ENCODE assay signal across 28 mouse cellular contexts in genomic region chr5:38402288-38402687, GRCm38 (mm10).
DNase-seq lines count a peak whose midpoint lies in the region; ATAC-seq and TF ChIP-seq lines count a peak whose summit lies in the region.
"Had no signal": no experiment of that assay in that cellular context is flagged by ENCODE, and none has a peak within 500 bp of the region (broad histone marks: within the 10 kb centered on the region; RNA-seq: fewer than 3 reads in every experiment).

No protein-coding gene starts in this region.

- no peaks in the 10 kb centered on the region for H3K27me3 ChIP-seq in liver, postnatal 0 days (ENCODE audit: insufficient read depth, low read length)
- no peaks in the 10 kb centered on the region for H3K27me3 ChIP-seq in liver, embryonic 12.5 days (replicated peaks)
- no peaks in the 10 kb centered on the region for H3K27me3 ChIP-seq in hindbrain, postnatal 0 days (ENCODE audit: insufficient read depth, low read length)
- H3K27me3 ChIP-seq: heart, embryonic 12.5 days; limb, embryonic 15.5 days; liver, embryonic 15.5 days had no signal

- peak; percentile 18 for DNase-seq in liver, postnatal 0 days
- peak; percentile 36 for DNase-seq in B cell, adult 2 months
- peak; percentile 19 to 37 for DNase-seq in monocyte, adult 2 months (ENCODE audit: low read depth in 1 of 2, low spot score in 2 of 2)
- DNase-seq in right cerebral cortex, adult 18-20 months: no peak
- DNase-seq in hindbrain, postnatal 0 days (ENCODE audit: low spot score): no peak
- DNase-seq in right cerebral cortex, adult 2 months (ENCODE audit: low spot score in 2 of 2): no peak
- DNase-seq: adrenal gland, adult 2 months; cerebellum, adult 9-11 months; gastrocnemius, postnatal 14 days; heart, postnatal 10 days; kidney, adult 18-20 months; layer of hippocampus, adult 9-11 months; left cerebral cortex, postnatal 4 days; retina, postnatal 1 day; right cerebral cortex, postnatal 4 days; thymus, postnatal 36 days had no signal

- H3K9ac ChIP-seq in liver, postnatal 0 days (replicated peaks): no peak overlapping the region
- H3K9ac ChIP-seq in liver, embryonic 12.5 days: no peak overlapping the region
- no peak overlapping the region for H3K9ac ChIP-seq in hindbrain, postnatal 0 days (replicated peaks; ENCODE audit: low read length)
- H3K9ac ChIP-seq: heart, embryonic 12.5 days; limb, embryonic 15.5 days; liver, embryonic 15.5 days had no signal

- TF ChIP-seq CTCF in liver, postnatal 0 days (IDR thresholded peaks at IDR 0.05; ENCODE audit: low read depth): no peak
- TF ChIP-seq CTCF in hindbrain, postnatal 0 days (IDR thresholded peaks at IDR 0.05; ENCODE audit: low read depth): no peak

- WGBS in liver, postnatal 0 days (ENCODE audit: insufficient replicate concordance): 73% methylated on average over 3 of the region's 3 CpGs
- 58% methylated on average over 3 of the region's 3 CpGs for WGBS in liver, embryonic 12.5 days (ENCODE audit: insufficient replicate concordance)
- WGBS in hindbrain, postnatal 0 days: 87% methylated on average over 3 of the region's 3 CpGs

- H3K27ac ChIP-seq in liver, postnatal 0 days (ENCODE audit: low read depth): no peak overlapping the region
- no peak overlapping the region for H3K27ac ChIP-seq in liver, embryonic 12.5 days
- no peak overlapping the region for H3K27ac ChIP-seq in hindbrain, postnatal 0 days
- H3K27ac ChIP-seq: forebrain, embryonic 10.5 days; kidney, postnatal 0 days; left cerebral cortex, adult 2 months; limb, embryonic 15.5 days; liver, embryonic 15.5 days; midbrain, embryonic 10.5 days had no signal

- no peaks in the 10 kb centered on the region for H3K36me3 ChIP-seq in liver, postnatal 0 days (replicated peaks; ENCODE audit: insufficient read depth, low read length)
- no peaks in the 10 kb centered on the region for H3K36me3 ChIP-seq in liver, embryonic 12.5 days
- H3K36me3 ChIP-seq in hindbrain, postnatal 0 days (ENCODE audit: insufficient read depth, low read length): no peaks in the 10 kb centered on the region
- H3K36me3 ChIP-seq: forebrain, embryonic 10.5 days; G1E; heart, embryonic 12.5 days; limb, embryonic 15.5 days; liver, embryonic 15.5 days; midbrain, embryonic 10.5 days had no signal

- no peak overlapping the region for H3K4me3 ChIP-seq in liver, postnatal 0 days (ENCODE audit: low read depth, low read length)
- no peak overlapping the region for H3K4me3 ChIP-seq in liver, embryonic 12.5 days
- no peak overlapping the region for H3K4me3 ChIP-seq in hindbrain, postnatal 0 days (ENCODE audit: low read length)
- H3K4me3 ChIP-seq: forebrain, embryonic 10.5 days; heart, embryonic 12.5 days; left cerebral cortex, adult 2 months; limb, embryonic 15.5 days; liver, embryonic 15.5 days; midbrain, embryonic 10.5 days had no signal

- H3K4me2 ChIP-seq in liver, postnatal 0 days (ENCODE audit: low read depth, low read length): no peak overlapping the region
- H3K4me2 ChIP-seq in liver, embryonic 12.5 days: no peak overlapping the region
- no peak overlapping the region for H3K4me2 ChIP-seq in hindbrain, postnatal 0 days (ENCODE audit: low read depth, low read length)
- H3K4me2 ChIP-seq: heart, embryonic 12.5 days; limb, embryonic 15.5 days; liver, embryonic 15.5 days had no signal

- no peaks in the 10 kb centered on the region for H3K9me3 ChIP-seq in liver, postnatal 0 days (ENCODE audit: low read length)
- 0 out of 2 replicates have a peak, but pooled peaks cover 4% of the 10 kb centered on the region for H3K9me3 ChIP-seq in liver, embryonic 12.5 days (replicated peaks)
- H3K9me3 ChIP-seq in hindbrain, postnatal 0 days (ENCODE audit: low read length): no peaks in the 10 kb centered on the region
- H3K9me3 ChIP-seq: G1E; limb, embryonic 15.5 days; liver, embryonic 15.5 days had no signal

- ATAC-seq in liver, postnatal 0 days: no peak
- no peak for ATAC-seq in liver, embryonic 12.5 days
- ATAC-seq in granulocyte monocyte progenitor cell, adult 5-6 weeks (replicated peaks; ENCODE audit: poor library complexity, severe bottlenecking): peak; percentile 97
- ATAC-seq in hindbrain, postnatal 0 days: no peak
- ATAC-seq: forebrain, embryonic 16.5 days; midbrain, embryonic 16.5 days had no signal

- TF ChIP-seq EP300 in liver, postnatal 0 days (IDR thresholded peaks at IDR 0.05; ENCODE audit: low read depth): no peak

- no peaks in the 10 kb centered on the region for H3K4me1 ChIP-seq in liver, postnatal 0 days (ENCODE audit: insufficient read depth)
- H3K4me1 ChIP-seq in liver, embryonic 12.5 days: no peaks in the 10 kb centered on the region
- no peaks in the 10 kb centered on the region for H3K4me1 ChIP-seq in hindbrain, postnatal 0 days (ENCODE audit: insufficient read depth, low read length)
- H3K4me1 ChIP-seq: forebrain, embryonic 10.5 days; heart, embryonic 12.5 days; limb, embryonic 15.5 days; liver, embryonic 15.5 days had no signal

Comparison
In these comparisons a context has a peak if more than half of its experiments do, and no peak if none do; other contexts are left out.
1. DNase-seq: peak in liver, postnatal 0 days (single experiment), B cell, adult 2 months (2 of 2) and monocyte, adult 2 months (2 of 2); none in right cerebral cortex, adult 18-20 months (single experiment), hindbrain, postnatal 0 days (single experiment) and right cerebral cortex, adult 2 months (0 of 2).